Mouse (Mus musculus) thymus, postnatal 10 days (tissue): ENCODE measurements around the gene A3galt2.

Source experiments
- DNase-seq, 2 experiments: peaks; one replicate each; pipeline ENCODE4 v3.0.0; 2021; ENCODE audit warnings: low spot score in 2 of 2

Gene A3galt2

DNA sequence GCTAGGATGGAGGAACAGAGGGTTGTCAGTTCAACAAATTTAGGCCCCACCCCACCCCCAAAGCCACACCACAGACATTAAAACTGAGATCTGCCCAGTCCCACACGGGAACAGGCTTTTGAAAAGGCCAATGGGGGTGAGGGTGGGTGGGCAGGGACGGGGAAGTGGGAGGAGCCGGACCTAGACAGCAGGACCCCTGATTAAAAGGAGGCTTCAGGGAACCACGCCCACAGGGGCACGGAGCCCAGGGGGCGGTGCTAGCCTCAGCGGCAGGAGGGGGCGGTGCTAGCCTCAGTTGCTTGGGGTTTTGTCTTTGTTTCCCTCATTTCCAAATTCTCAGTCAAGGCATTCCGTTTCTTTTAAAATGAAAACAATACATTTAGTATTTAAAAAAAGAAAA is 40.4 kb downstream of the A3galt2 start:
- no peak for DNase-seq

DNA sequence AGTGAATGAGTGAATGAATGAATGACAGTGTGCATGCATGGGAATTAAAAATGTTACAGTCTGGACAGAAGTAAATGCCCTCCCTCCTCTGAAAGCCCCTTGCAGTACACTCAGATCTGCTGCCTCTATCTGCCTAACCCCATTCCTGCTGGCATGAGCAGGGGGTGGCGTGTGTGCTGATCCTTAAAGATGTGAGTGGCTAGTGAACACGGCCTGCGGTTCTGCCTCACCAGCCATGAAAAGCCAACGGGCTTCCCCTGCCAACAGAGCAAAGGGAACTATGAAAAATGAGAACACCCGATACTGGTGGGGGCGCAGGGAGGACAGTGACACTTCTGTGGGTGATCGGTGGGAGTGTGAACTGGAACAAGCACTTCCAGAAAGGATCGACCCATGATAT is 41.6 kb downstream of the A3galt2 start:
- DNase-seq = no peak

DNA sequence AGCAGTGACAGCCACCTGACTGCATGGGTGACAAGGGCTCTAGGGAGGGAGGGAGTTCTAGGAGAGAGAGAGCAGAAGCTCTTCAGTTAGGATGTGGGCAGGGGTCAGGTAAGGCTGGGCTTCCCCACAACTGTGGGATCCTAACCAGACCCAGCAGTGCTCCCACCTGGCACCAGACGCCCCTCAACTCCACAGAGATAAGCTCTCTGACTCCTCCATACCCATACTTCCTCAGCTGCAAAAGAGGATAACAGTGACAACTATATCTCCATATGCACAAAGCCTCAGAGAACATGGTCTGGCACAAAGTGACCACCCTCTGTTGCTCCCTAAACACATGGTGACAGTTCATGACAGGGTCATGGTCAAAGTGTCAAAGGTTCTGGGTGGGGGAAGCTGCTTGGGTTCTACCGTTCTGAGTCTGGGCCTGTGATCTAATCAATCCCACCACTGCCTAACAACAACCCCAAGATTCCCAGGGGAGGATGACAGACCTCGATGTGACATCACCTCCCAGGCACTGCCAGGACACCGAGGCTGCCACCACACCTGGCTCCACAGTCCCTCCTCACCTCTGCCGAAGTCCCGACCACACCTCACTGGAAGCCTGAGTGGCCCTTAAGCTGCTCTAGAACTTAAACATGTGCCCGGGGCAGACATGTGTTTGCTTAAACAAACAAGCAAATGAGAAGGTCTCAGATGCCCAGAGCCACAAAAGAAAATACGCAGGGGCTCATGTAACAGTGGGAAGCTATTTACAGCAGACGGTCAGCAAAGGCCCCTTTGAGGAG is 46.7 kb downstream of the A3galt2 start:
- no peak for DNase-seq

DNA sequence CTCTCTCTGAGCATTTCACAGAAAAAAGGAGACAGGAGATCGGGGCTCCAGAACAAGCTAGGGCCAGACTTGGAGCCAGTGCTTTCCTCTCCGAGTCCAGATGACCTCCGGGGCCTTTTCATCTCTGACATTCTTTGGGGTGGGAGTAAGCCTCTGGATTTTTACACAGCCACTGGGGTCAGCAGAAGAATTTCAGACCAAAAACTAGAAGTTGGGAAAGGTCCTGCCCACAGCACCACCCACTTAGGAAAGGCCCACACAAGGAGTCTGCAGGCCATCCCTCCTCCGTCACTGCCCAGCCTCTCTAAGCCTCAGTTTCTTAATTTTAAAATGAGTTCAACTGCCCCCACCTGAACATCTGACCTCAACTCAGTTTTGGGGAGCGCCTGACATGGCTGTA is 48.4 kb downstream of the A3galt2 start:
- no peak for DNase-seq

DNA sequence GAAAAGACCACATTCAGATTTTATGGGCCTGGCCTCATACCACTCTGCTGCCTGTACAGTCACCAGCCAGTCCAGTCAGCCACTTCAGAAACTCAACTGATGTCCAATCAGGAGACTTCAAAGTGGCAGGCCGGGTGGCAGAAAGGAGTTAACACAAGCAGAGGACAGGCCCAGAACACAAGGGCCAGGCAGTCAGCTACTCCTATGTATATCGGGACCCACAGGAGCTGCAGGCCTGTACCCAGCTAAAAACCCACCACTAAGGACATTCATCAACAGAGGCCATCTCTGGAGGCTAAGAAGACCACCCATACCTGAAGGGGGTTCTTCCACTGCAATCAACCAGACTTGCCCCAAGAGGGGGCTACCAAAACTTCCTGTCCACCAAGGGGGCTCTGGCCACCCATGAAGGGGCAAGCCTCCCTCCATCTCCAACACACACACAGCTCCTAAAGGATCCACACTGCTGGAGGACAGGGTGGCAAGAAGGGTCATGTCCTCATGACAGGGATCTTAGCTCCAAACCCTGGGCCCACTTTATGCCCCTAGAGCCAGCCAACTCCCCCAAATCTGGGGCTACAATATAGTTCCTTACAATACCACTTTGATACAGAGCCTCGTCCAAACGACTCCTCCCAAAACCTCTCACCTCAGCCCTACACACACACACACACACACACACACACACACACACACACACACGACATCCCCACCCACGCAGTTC is 49.4 kb downstream of the A3galt2 start:
- DNase-seq = no peak

DNA sequence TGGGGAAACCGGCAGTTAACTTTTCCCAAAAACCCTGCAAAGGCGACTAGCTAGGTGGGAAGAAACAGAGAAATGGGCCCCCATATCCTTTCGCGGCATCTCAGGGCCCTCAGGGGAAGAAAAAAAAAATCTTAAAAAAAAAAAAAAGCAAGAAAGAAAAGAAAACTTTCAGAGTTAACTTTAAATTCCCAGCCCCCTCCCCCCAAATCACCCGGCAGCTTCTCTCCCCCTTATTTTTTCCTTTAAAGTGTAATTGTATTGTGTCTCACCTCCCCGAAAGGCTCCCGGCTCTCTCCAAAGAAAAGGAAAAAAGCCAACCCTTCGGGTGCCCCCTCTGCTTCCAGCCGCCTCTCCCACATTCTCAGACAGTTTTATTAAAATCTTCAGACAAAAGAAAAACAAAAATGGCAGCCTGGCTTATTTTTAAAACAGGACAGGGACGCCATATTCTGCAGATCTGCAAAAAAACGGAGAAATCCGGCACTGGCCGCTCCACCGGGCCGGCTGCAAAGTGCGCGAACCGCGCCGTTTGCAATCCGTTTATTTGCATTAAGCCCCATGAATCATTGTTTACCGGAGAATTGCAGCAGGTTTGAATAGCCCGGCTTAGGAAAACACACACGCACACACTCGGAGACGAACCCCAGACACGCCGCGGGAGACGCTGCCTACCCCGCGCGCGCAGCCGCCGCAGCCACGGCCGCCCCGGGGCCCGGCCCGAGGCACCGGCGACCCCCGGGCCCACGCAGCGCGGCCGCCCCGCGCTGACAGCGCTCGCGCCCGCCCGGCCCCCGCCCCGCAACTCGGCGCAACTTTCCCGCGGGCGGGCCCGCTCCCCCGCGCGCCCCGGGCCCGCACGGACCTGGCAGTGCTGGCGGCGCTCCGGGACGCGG is 50.2 kb downstream of the A3galt2 start:
- peak in 1 of 2 experiments; percentile 29 for DNase-seq

DNA sequence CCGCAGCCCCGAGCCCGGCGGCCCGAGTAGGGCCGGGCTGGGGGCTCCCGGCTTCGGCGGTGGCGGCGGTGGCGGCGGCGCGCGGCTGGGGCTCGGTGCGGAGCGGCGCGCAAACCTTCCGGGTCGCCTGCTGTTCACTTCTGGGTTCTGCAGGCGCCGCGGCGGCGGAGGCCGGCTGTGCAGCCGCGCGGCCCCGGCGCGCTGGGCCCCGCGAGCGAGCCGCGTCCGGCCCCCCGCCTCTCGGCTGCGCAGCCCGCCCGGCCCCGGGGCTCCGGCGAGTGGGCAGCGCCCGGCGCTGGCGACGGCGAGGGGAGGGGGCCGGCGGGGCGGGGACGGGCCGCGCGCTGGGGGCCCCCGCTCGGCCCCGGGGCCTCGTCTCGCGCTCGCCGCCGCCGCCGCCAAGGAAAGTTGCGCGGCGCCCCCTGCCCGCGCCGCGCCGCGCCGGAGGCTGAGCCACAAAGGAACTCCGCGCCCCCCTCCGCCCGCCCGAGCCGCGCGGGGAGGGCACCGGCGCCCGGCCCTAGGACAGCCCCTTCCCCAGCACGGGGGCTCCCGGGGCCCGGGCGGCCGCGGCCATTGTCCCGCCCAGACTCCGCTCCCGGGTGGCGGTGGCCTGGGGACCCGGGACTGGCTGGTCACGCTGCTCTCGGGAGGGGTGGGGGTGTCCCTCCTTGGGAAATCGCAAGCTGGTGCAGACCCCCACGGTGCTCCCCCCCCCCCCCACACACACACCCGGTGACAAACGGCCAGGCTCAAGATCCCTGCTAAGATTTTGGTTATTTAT is 51.1 kb downstream of the A3galt2 start, which contains the start of gene Zfp362:
Zfp362 (minus strand) TSS at position 3 of the 784 bp plus-strand sequence.
- peak; percentile 43 to 65 for DNase-seq

DNA sequence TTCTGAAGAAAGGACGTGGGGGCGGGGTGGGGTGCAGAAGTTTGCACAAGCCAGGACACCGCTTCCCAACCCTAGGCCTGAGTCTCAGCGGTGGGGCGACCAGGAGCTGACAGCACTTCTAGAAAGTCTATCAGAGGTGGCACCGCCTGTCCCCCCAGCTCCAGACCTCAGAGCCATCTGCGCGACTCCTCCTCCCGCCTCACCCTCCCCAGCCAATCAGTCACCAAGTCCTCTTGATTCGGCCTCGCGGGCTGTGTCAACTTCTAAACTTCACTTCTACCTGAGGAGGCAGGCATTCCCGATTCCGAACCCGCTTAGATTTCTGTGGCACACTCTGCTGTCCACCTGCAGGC is 51.6 kb downstream of the A3galt2 start:
- peak; percentile 37 to 46 for DNase-seq

DNA sequence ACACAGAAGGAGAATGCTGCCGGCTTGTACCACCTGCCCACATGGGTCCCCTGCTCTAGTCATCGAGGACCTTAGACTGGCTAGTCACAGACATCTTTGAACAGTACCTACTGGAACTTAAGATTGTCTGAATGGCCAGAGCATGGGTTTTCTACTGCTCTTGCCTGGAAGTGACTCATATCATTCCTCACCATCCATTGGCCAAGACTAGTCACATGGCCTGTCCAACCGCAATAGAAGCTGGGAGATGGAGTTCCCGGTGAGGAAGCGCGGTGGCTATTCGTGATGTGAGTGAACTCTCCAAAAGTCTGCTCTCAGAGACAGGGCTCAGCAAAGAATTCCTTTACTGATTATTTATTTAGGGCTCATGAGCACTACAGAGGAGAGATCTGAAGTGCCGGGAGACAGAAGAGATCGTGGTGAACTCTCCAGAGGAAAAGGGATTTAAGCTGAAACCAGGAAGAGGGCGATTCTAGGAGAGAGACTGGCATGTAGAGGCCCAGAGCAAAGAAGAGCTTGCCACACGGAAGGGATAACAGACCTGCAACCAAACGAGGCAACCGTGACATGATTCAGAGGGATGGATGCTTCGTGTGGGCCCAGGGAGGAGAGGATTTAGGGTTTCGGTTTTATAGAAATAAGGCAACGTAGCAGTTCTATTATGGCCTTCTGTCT is 56.4 kb downstream of the A3galt2 start:
- DNase-seq = peak; percentile 58 to 61

DNA sequence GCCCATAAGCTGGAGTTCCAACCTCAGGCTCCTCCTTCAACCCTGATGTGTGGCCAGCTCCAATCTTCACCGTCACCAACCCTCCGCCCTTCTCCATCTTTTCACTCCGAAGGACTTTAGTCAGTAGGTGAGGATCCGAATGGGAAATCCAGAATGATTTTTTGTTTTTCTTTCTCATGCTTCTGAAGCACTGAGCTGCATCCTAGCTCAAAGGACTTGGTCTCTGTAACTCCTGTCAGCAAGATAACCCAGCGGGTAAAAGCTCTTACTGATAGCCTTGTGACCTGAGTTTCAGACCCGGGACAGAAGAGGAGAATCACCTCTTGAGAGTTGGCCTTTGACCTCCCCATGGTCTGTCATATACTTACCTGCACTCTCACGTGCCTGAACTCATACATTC is 61.8 kb downstream of the A3galt2 start:
- DNase-seq = no peak
